Mouse (Mus musculus) lung, adult 2 months (tissue): ENCODE results near the gene Il1r1. TPM values are rescaled to one million over a fixed set of nuclear protein-coding genes. Genes with fewer than 3 reads are reported as not detected.

Experiments
- DNase-seq: peaks from one replicate; pipeline ENCODE4 v3.0.0; 2022
- H3K4me1 ChIP-seq: fragments of 200-500 bp; 2 replicates; pipeline ENCODE4 v1.6.1; 2011; ENCODE audit warnings: low read length; ENCODE audit not compliant: control insufficient read depth, insufficient read depth
- H3K4me3 ChIP-seq: fragments of 200-500 bp; replicated peaks from 2 replicates; pipeline ENCODE3; 2011; ENCODE audit warnings: low read depth, mild to moderate bottlenecking, control low read depth, low read length; ENCODE audit errors: extremely low read depth
- CTCF ChIP-seq: fragments of 200-500 bp; IDR thresholded peaks from 2 replicates; pipeline ENCODE4 v1.5.1; 2011; ENCODE audit warnings: mild to moderate bottlenecking, low read length, control low read depth; ENCODE audit not compliant: insufficient read depth
- POLR2A ChIP-seq: fragments of 200-500 bp; IDR thresholded peaks from 2 replicates; pipeline ENCODE4 v1.6.1; 2011; ENCODE audit warnings: low read depth, mild to moderate bottlenecking, control low read depth, low read length, borderline replicate concordance; ENCODE audit errors: extremely low read depth
- WGBS: fragments of 180-500 bp; shearing (Covaris S2); methylation state at CpG from one replicate; pipeline ENCODE4 v1.1.7; 2018; 5-methylcytosine and 5-hydroxymethylcytosine counted together
- polyA plus RNA-seq: library from polyadenylated mRNA; depleted of rRNA; stranded (reverse); fragments of >200 nt; gene quantifications from 2 replicates; pipeline ENCODE4 v1.2.3, GENCODE M21; 2012

Gene Il1r1
- polyA plus RNA-seq, 1 experiment = 14.1 TPM

- Histone ChIP-seq H3K4me1 (peaks cover 10% of the 10 kb centered on the region), H3K4me3 (no peak overlapping the region)
- 88% methylated on average over 4 of the region's 4 CpGs for WGBS
- DNase-seq = no peak
- TF ChIP-seq CTCF (no peak), POLR2A (no peak)
Measured at GRCm38 (mm10) chr1:40277944-40278343, 53.1 kb downstream of the Il1r1 start.

GRCm38 (mm10) chr1:40278720-40279119, 53.8 kb downstream of the Il1r1 start:
- peaks cover 10% of the 10 kb centered on the region for H3K4me1 ChIP-seq
- no peak overlapping the region for H3K4me3 ChIP-seq
- 91% methylated on average over 2 of the region's 2 CpGs for WGBS
- TF ChIP-seq CTCF (no peak), POLR2A (no peak)
- no peak for DNase-seq

DNA sequence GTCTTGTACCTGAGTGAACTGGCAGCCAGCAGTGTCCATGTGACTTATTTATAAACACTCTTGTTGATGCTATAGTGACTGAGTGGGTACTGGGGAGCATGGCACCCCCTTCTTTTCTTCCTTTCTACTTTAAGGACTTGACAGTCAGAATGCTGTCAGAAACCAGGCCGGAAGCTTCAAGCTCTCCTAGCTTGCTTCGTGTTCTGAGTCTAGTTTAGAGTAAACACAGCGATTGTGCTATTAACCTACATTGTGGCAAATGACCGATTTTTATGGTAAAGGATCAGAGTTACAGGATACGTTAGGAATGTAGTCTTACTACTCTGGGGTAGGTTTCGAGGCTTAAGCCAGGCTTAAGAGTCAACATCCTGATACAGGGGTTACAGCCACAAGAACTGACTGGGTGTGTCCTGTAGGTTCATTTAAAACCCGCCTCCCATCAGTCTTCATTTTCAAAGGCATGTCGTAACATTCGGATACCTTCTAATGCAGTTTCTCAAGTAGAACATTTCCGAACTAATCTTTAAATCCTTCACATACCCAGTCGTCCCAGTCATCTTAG, 54.4 kb downstream of the Il1r1 start:
- no peak for TF ChIP-seq POLR2A
- no peak for TF ChIP-seq CTCF
- peaks cover 14% of the 10 kb centered on the region for H3K4me1 ChIP-seq
- no peak for DNase-seq
- no peak overlapping the region for H3K4me3 ChIP-seq
- 63% methylated on average over 11 of the region's 11 CpGs for WGBS

GRCm38 (mm10) chr1:40281950-40282349, 57.1 kb downstream of the Il1r1 start:
- no peak for DNase-seq
- 71% methylated on average over 4 of the region's 4 CpGs for WGBS
- Histone ChIP-seq H3K4me1 (peaks cover 11% of the 10 kb centered on the region), H3K4me3 (no peak overlapping the region)
- TF ChIP-seq CTCF = no peak
- TF ChIP-seq POLR2A = no peak

GRCm38 (mm10) chr1:40282394-40282793, 57.5 kb downstream of the Il1r1 start:
- no peak for DNase-seq
- peaks cover 9% of the 10 kb centered on the region for H3K4me1 ChIP-seq
- TF ChIP-seq CTCF (no peak), POLR2A (no peak)
- WGBS = 59% methylated on average over 3 of the region's 3 CpGs
- H3K4me3 ChIP-seq = no peak overlapping the region

GRCm38 (mm10) chr1:40283995-40284394, 59.1 kb downstream of the Il1r1 start:
- H3K4me1 ChIP-seq = peaks cover 17% of the 10 kb centered on the region
- TF ChIP-seq CTCF (no peak), POLR2A (no peak)
- DNase-seq = no peak
- H3K4me3 ChIP-seq = no peak overlapping the region
- WGBS = 37% methylated on average over 5 of the region's 5 CpGs

DNA sequence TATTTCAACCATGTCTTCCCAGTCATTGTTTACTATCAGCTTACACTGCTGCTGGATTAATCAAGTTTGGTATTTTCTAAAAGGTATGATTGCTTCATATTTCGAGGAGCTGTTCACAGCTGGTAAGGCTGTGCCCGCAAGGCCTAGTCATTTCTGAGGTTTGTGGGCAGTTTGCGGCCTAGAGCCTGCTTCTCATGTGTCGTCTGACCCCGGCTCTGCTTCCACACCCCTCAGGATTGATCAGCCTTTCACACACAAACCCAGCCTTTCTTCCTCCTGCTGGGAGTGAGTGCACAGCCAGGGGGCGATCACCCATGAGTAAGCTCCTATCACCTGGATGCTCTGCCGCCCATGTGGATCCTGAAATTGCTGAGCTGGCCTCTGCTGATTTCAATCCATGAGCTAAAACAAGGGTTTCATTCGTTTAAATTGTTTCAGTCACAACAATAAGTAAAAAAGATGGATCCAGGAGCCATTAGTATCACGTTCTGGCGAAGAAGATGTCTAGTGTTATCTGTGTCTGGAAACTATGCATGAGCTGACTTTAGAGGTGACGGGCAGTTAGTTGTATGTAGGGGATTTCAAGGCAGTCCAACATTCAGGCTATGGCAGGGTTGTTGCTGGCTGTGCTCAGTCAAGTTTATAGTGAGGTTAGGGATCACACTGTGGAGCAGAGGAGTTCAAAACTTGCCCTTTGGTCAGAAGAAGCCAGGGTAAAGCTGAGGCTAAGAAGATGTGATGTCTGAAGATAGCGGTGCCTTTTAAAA, 65.8 kb downstream of the Il1r1 start:
- H3K4me3 ChIP-seq = no peak overlapping the region
- DNase-seq = no peak
- WGBS = 81% methylated on average over 12 of the region's 12 CpGs
- peaks cover 10% of the 10 kb centered on the region for H3K4me1 ChIP-seq
- TF ChIP-seq CTCF (no peak), POLR2A (no peak)

- WGBS = 87% methylated on average over 2 of the region's 2 CpGs
- TF ChIP-seq CTCF (no peak), POLR2A (no peak)
- Histone ChIP-seq H3K4me3 (no peak overlapping the region), H3K4me1 (peaks cover 10% of the 10 kb centered on the region)
- no peak for DNase-seq
Measured at GRCm38 (mm10) chr1:40292231-40292630, 67.4 kb downstream of the Il1r1 start.

- TF ChIP-seq CTCF (0 out of 2 replicates have a peak, but pooled peaks have one; percentile 16), POLR2A (no peak)
- no peak overlapping the region for H3K4me3 ChIP-seq
- no peak for DNase-seq
- H3K4me1 ChIP-seq = peaks cover 2% of the 10 kb centered on the region; the same call in 1 of the 2 replicates
- 95% methylated on average over 7 of the region's 7 CpGs for WGBS
Measured at GRCm38 (mm10) chr1:40293891-40294290, 69.0 kb downstream of the Il1r1 start.

DNA sequence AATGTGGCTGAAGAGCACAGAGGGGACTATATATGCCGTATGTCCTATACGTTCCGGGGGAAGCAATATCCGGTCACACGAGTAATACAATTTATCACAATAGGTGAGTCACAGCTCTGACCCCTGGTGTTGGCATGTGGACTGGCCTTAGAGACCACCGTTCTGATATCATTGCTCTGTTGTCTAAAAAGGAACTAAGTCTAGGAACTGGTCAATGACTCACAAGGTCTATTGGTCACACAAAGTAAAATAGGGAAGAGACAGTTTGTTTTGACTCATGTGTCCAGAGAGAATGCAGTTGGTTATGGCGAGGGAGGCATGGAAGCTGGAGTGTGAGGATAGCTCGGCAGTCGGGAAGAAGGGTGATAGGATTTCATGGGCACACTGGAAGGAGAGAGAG, 69.9 kb downstream of the Il1r1 start:
- no peak for DNase-seq
- Histone ChIP-seq H3K4me1 (no peaks in the 10 kb centered on the region), H3K4me3 (no peak overlapping the region)
- TF ChIP-seq POLR2A = no peak
- WGBS = 74% methylated on average over 9 of the region's 9 CpGs
